Mouse (Mus musculus) kidney, adult 2 months (tissue): ENCODE measurements around the gene Ppp3ca. TPM values are rescaled to one million over a fixed set of nuclear protein-coding genes. Genes with fewer than 3 reads are reported as not detected.
A peak's percentile ranks its signal among the peaks of the same experiment; 100 is the strongest.

ENCODE experiments used
- DNase-seq: peaks from one replicate; pipeline ENCODE4 v3.0.0; 2021
- H3K27ac ChIP-seq: fragments of 200-500 bp; 2 replicates; pipeline ENCODE4 v1.5.1; 2012; ENCODE audit warnings: low read depth, low read length, control low read depth, inconsistent platforms; ENCODE audit not compliant: insufficient read depth
- H3K27me3 ChIP-seq: fragments of 200-500 bp; replicated peaks from 2 replicates; pipeline ENCODE4 v1.6.1; 2012; ENCODE audit warnings: mild to moderate bottlenecking, moderate library complexity, low read length, inconsistent platforms; ENCODE audit not compliant: control insufficient read depth, insufficient read depth
- H3K36me3 ChIP-seq: fragments of 200-500 bp; 2 replicates; pipeline ENCODE4 v1.6.1; 2012; ENCODE audit warnings: mild to moderate bottlenecking, moderate library complexity, low read length, inconsistent platforms; ENCODE audit not compliant: control insufficient read depth, insufficient read depth
- H3K4me1 ChIP-seq: fragments of 200-500 bp; 2 replicates; pipeline ENCODE4 v1.6.1; 2011; ENCODE audit warnings: low read length; ENCODE audit not compliant: control insufficient read depth, insufficient read depth
- H3K4me3 ChIP-seq: fragments of 200-500 bp; 2 replicates; pipeline ENCODE4 v1.5.1; 2011; ENCODE audit warnings: mild to moderate bottlenecking, low read depth, low read length, control low read depth; ENCODE audit not compliant: insufficient read depth
- CTCF ChIP-seq: fragments of 200-500 bp; conservative IDR thresholded peaks from 2 replicates; pipeline ENCODE4 v1.5.1; 2011; ENCODE audit warnings: low read depth, mild to moderate bottlenecking, control low read depth, low read length, moderate library complexity, mixed read lengths; ENCODE audit not compliant: insufficient read depth, insufficient read length
- POLR2A ChIP-seq: fragments of 200-500 bp; IDR thresholded peaks from one replicate; pipeline ENCODE4 v1.6.1; 2011; ENCODE audit warnings: low read depth, low read length, control low read depth
- WGBS: fragments of 180-500 bp; shearing (Covaris S2); methylation state at CpG from one replicate; pipeline ENCODE4 v1.1.7; 2018; 5-methylcytosine and 5-hydroxymethylcytosine counted together
- polyA plus RNA-seq: library from polyadenylated mRNA; depleted of rRNA; stranded (reverse); fragments of >200 nt; gene quantifications from 2 replicates; pipeline ENCODE4 v1.2.3, GENCODE M21; 2012

Ppp3ca gene
- polyA plus RNA-seq, 1 experiment, result 14.0 TPM

DNA sequence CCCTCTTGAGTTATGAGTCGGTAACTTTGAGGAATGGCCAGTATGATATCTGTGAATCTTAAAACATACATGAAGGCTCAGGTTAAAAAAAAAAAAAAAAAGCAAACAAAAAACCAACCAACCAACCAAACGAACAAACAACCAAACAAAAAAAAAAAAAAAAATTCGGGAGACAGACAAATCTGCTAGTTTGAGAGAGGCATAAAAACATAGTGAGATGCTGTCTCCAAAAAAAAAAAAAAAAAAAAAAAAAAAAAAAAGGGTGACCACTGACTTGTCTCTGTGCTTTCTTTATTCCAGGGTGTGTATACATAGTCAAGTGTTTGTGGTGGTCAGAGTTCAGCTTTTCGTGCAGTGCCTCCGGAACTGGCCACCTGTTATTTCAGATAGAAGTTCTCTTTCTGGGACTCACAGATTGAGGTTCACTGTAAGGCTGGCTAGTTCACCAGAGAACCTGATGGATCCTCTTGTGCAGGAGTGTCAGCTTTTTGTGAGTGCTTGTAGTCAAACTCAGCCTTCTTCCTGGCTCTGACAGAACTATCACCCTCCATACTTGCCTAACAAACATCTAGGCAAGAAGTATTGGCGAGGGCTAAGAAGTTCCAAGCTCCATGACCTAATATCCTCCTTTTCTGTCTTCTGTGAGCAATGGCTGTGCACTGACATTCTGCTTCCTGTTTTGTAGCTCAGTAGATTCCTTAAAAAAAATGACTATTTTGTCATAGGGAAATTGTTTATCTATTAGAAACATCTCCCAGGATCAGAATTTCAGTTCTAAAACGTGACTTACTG, 124.7 kb downstream of the Ppp3ca start:
- DNase-seq, result peak; percentile 63
- TF ChIP-seq CTCF (no peak), POLR2A (no peak)
- H3K27ac ChIP-seq, result peak overlapping the region; percentile 27; the same call in 1 of the 2 replicates
- no peaks in the 10 kb centered on the region for H3K36me3 ChIP-seq
- peaks cover 8% of the 10 kb centered on the region for H3K4me1 ChIP-seq
- no peak overlapping the region for H3K4me3 ChIP-seq
- 65% methylated on average over 7 of the region's 7 CpGs for WGBS
- no peaks in the 10 kb centered on the region for H3K27me3 ChIP-seq

DNA sequence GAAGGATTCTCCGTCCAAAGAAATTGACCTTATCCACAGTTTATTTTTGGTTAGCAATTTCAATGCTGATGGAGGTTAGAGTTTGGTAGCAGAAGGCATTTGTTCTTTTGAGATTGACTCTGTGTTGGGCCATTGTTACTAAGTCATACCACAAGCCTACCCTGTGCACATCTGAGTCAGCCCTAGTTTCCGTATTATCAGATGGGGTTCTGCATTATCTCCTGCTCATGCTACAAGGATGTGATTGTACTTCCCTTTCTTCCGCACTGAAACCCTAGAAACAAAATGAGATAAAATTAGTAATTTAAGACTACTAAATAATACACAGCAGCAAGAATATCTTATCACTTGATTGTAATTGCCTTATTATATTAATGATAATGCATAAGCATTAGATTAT, 129.0 kb downstream of the Ppp3ca start:
- no peak for TF ChIP-seq POLR2A
- TF ChIP-seq CTCF, result no peak
- no peak for DNase-seq
- 87% methylated on average over 3 of the region's 3 CpGs for WGBS
- Histone ChIP-seq H3K27me3 (no peaks in the 10 kb centered on the region), H3K36me3 (no peaks in the 10 kb centered on the region), H3K27ac (no peak overlapping the region), H3K4me3 (no peak overlapping the region), H3K4me1 (no peaks in the 10 kb centered on the region)

DNA sequence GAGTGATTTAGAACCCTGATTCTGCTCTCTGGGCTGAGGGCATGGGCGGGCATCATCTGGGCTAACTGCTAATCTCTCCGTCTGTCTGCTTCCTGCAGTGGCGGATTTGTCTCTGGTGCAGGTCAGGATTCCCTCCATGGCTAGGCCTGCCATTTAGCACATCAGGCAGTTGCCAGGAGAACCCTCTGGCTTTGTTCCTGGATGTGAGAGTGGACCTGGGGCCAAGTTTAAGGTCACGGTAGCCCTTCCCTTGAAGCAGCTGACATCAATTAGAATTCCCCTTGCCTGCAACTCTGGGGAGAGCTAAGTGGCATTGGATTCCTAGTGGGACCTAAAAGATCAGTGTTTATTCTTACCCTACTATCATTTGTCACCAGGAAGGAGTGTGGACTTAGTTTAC, 132.7 kb downstream of the Ppp3ca start:
- no peak overlapping the region for H3K4me3 ChIP-seq
- H3K27me3 ChIP-seq, result no peaks in the 10 kb centered on the region
- peak; percentile 42 for DNase-seq
- no peaks in the 10 kb centered on the region for H3K4me1 ChIP-seq
- no peak for TF ChIP-seq CTCF
- TF ChIP-seq POLR2A, result no peak
- 73% methylated on average over 4 of the region's 4 CpGs for WGBS
- H3K27ac ChIP-seq, result no peak overlapping the region
- no peaks in the 10 kb centered on the region for H3K36me3 ChIP-seq

DNA sequence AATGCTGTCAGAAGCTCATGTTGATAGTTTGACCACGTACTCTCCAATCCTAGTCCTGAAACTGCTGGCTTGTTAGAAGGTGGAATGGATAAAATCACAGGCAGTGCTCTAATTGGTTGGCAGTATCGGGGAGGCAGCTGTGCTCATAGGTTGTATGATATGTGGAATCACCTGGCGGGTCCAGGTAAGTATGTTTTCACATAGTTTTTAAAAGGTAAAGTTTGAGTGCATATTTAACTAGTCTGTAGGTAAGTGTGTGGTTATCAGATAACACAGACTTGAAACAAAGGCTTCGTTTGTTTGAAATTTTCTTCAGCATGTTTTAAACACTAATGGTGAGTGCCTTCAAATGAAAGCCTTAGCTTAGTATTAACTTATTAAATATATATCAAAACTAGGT, 136.0 kb downstream of the Ppp3ca start:
- 92% methylated on average over 4 of the region's 4 CpGs for WGBS
- Histone ChIP-seq H3K4me3 (no peak overlapping the region), H3K36me3 (no peaks in the 10 kb centered on the region), H3K27me3 (no peaks in the 10 kb centered on the region), H3K27ac (no peak overlapping the region), H3K4me1 (no peaks in the 10 kb centered on the region)
- TF ChIP-seq POLR2A (no peak), CTCF (no peak)
- DNase-seq, result no peak

DNA sequence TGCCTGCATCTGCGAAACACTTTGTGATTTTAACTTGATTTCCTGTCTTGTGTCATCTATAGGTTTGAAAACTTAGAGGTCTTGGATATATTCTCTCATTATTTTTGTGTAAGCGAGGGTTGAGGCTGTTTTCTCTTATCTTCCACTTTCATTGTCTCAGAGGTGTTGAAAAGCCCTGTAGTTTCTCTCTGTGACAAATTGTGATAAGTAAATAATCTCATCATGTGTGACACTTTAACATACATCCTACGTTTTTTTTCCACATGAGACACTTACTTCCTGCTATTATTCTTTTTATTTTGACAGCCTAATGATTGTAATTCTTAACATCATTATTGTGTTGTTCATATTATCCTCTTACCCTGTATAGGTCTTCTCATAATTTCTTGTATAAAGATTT, 140.3 kb downstream of the Ppp3ca start:
- Histone ChIP-seq H3K36me3 (no peaks in the 10 kb centered on the region), H3K27ac (no peak overlapping the region), H3K27me3 (no peaks in the 10 kb centered on the region), H3K4me3 (no peak overlapping the region), H3K4me1 (peaks cover 8% of the 10 kb centered on the region; the same call in 1 of the 2 replicates)
- no peak for TF ChIP-seq CTCF
- no peak for DNase-seq
- WGBS, result 70% methylated on average over 3 of the region's 3 CpGs

DNA sequence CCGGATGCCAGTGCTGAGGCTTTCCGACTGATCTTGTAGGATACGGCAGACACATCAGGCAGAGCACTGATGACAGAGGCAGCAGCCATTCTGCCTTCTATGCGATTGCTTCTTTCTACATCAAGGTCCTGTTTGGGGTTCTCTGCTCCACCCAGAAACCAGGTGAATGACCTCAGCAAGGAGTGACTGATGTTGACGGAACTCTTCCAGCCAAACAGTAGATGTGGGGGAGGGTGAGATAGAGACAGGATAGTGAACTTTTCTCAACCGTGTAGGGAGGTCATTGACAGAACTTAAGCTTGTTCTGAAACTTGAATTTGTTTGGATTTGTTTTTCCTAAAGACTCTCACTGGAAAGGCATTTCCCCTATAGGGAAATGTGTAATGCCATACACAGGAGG, 142.2 kb downstream of the Ppp3ca start:
- 70% methylated on average over 6 of the region's 6 CpGs for WGBS
- H3K27ac ChIP-seq, result no peak overlapping the region
- no peak for DNase-seq

DNA sequence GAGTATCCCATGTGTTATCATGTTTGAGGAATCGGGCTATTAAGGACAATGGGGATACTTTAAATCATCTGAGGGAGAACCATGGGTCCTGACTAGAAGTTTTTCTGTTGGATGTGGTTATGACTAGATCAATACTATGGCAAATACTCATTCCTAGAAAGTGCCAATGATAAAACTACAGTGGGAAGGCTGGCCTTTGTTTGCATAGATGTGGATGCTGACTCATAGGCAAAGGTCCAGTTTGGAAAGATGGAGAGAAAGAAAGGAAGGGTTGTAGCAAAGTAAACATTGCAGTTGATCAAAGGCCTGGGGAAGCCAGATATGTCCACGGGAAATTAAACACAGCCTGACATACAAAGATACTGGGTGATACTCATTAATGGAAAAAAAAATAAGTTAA, 142.9 kb downstream of the Ppp3ca start:
- TF ChIP-seq CTCF, result no peak
- TF ChIP-seq POLR2A, result no peak
- Histone ChIP-seq H3K27me3 (no peaks in the 10 kb centered on the region), H3K27ac (no peak overlapping the region), H3K36me3 (no peaks in the 10 kb centered on the region), H3K4me3 (no peak overlapping the region), H3K4me1 (peaks cover 8% of the 10 kb centered on the region; the same call in 1 of the 2 replicates)
- no peak for DNase-seq
- WGBS, result 82% methylated on average over 2 of the region's 2 CpGs

More for the DNA sequence above, 142.2 kb downstream of the Ppp3ca start:
- Histone ChIP-seq H3K4me1 (peaks cover 8% of the 10 kb centered on the region; the same call in 1 of the 2 replicates), H3K4me3 (no peak overlapping the region), H3K27me3 (no peaks in the 10 kb centered on the region), H3K36me3 (no peaks in the 10 kb centered on the region)
- TF ChIP-seq CTCF (no peak), POLR2A (no peak)
